Mouse (Mus musculus) olfactory bulb, adult 2 months (tissue): ENCODE data around the gene Gngt2. TPM values are rescaled to one million over a fixed set of nuclear protein-coding genes. Genes with fewer than 3 reads are reported as not detected.
A peak's percentile ranks its signal among the peaks of the same experiment; 100 is the strongest.

Source experiments
- H3K27ac ChIP-seq: fragments of 200-500 bp; 2 replicates; pipeline ENCODE4 v1.5.1; 2012; ENCODE audit warnings: low read depth, low read length; ENCODE audit not compliant: insufficient read depth
- H3K4me1 ChIP-seq: fragments of 200-500 bp; 2 replicates; pipeline ENCODE4 v1.6.1; 2012; ENCODE audit warnings: low read length; ENCODE audit not compliant: control insufficient read depth, insufficient read depth
- H3K4me3 ChIP-seq: fragments of 200-500 bp; 2 replicates; pipeline ENCODE4 v1.5.1; 2012; ENCODE audit warnings: mild to moderate bottlenecking, low read depth, low read length, moderate library complexity; ENCODE audit not compliant: insufficient read depth
- CTCF ChIP-seq: fragments of 200-500 bp; IDR thresholded peaks from 2 replicates; pipeline ENCODE4 v1.5.1; 2012; ENCODE audit warnings: low read depth, mild to moderate bottlenecking, low read length, moderate library complexity; ENCODE audit not compliant: insufficient read depth
- POLR2A ChIP-seq: fragments of 200-500 bp; IDR thresholded peaks from 2 replicates; pipeline ENCODE4 v1.6.1; 2012; ENCODE audit warnings: mild to moderate bottlenecking, low read depth, low read length, moderate library complexity; ENCODE audit not compliant: insufficient read depth
- WGBS: fragments of 180-500 bp; shearing (Covaris S2); methylation state at CpG from one replicate; pipeline ENCODE4 v1.1.7; 2018; 5-methylcytosine and 5-hydroxymethylcytosine counted together
- polyA plus RNA-seq: library from polyadenylated mRNA; stranded (reverse); fragments of >200 nt; gene quantifications from 2 replicates; pipeline ENCODE4 v1.2.4, GENCODE M21; 2012; ENCODE audit warnings: low replicate concordance; ENCODE audit not compliant: missing spikeins, insufficient read depth, insufficient read length

Gngt2 gene
- polyA plus RNA-seq, 1 experiment, result not detected

GRCm38 (mm10) chr11:95835832-95836231 lies 1.2 kb upstream of the Gngt2 start:
- no peak for TF ChIP-seq POLR2A
- no peak for TF ChIP-seq CTCF
- Histone ChIP-seq H3K27ac (no peak overlapping the region), H3K4me1 (peaks cover 22% of the 10 kb centered on the region), H3K4me3 (no peak overlapping the region)
- WGBS, result 58% methylated on average over 6 of the region's 6 CpGs

- peaks cover 22% of the 10 kb centered on the region for H3K4me1 ChIP-seq
- H3K4me3 ChIP-seq, result no peak overlapping the region
- WGBS, result 64% methylated on average over 6 of the region's 6 CpGs
- no peak overlapping the region for H3K27ac ChIP-seq
- TF ChIP-seq CTCF (no peak), POLR2A (no peak)
Measured at GRCm38 (mm10) chr11:95836433-95836832, 583 bp upstream of the Gngt2 start.

GRCm38 (mm10) chr11:95838598-95838997 lies 1.6 kb downstream of the Gngt2 start:
- Histone ChIP-seq H3K4me1 (peaks cover 34% of the 10 kb centered on the region), H3K4me3 (no peak overlapping the region), H3K27ac (no peak overlapping the region)
- 76% methylated on average over 4 of the region's 4 CpGs for WGBS
- TF ChIP-seq POLR2A (no peak), CTCF (no peak)

GRCm38 (mm10) chr11:95838999-95839868 lies 2.2 kb downstream of the Gngt2 start:
- 85% methylated on average over 8 of the region's 8 CpGs for WGBS

GRCm38 (mm10) chr11:95840694-95841497 lies 3.9 kb downstream of the Gngt2 start:
- H3K27ac ChIP-seq, result no peak overlapping the region
- 79% methylated on average over 5 of the region's 5 CpGs for WGBS
- peak overlapping the region; percentile 25 for H3K4me3 ChIP-seq
- H3K4me1 ChIP-seq, result peaks cover 23% of the 10 kb centered on the region
- TF ChIP-seq POLR2A (no peak), CTCF (no peak)

More at GRCm38 (mm10) chr11:95838999-95839868, 2.2 kb downstream of the Gngt2 start:
- Histone ChIP-seq H3K4me3 (no peak overlapping the region), H3K27ac (no peak overlapping the region), H3K4me1 (peaks cover 29% of the 10 kb centered on the region)
- no peak for TF ChIP-seq POLR2A
- TF ChIP-seq CTCF, result no peak

GRCm38 (mm10) chr11:95841498-95841830 lies 4.4 kb downstream of the Gngt2 start:
- H3K4me3 ChIP-seq, result peak overlapping the region; percentile 25
- peaks cover 18% of the 10 kb centered on the region for H3K4me1 ChIP-seq
- WGBS, result 77% methylated on average over 10 of the region's 10 CpGs
- no peak overlapping the region for H3K27ac ChIP-seq
- no peak for TF ChIP-seq POLR2A

- Histone ChIP-seq H3K27ac (no peak within 1 kb of the TSS), H3K4me1 (peaks cover 14% of the 10 kb centered on the region), H3K4me3 (peak within 1 kb of the TSS; percentile 25)
- TF ChIP-seq POLR2A, result no peak
- TF ChIP-seq CTCF, result no peak
- WGBS, result 20% methylated on average over 11 of the region's 11 CpGs
Measured at GRCm38 (mm10) chr11:95842074-95842681, 5.2 kb downstream of the Gngt2 start, which contains the start of gene Abi3. TSS of gene Abi3 (minus strand) at chr11:95842476.

GRCm38 (mm10) chr11:95842953-95843352 lies 5.9 kb downstream of the Gngt2 start:
- H3K27ac ChIP-seq, result no peak overlapping the region
- WGBS, result 77% methylated on average over 5 of the region's 5 CpGs
- H3K4me1 ChIP-seq, result peaks cover 12% of the 10 kb centered on the region
- no peak overlapping the region for H3K4me3 ChIP-seq
- TF ChIP-seq CTCF (no peak), POLR2A (no peak)
